Mouse (Mus musculus) CH12.LX (cell line): ENCODE results near the gene Cfap74.

Source experiments
- CTCF ChIP-seq, 2 experiments: IDR thresholded peaks in 1 of 2; conservative IDR thresholded peaks in 1 of 2; 2 replicates each; pipeline ENCODE4 v1.5.1; 2011 to 2012; ENCODE audit warnings: low read depth in 2 of 2, low read length in 2 of 2, improper control_type of control experiment in 1 of 2, inconsistent platforms in 1 of 2, mild to moderate bottlenecking in 1 of 2, moderate library complexity in 1 of 2
- GABPA ChIP-seq: IDR thresholded peaks from 2 replicates; pipeline ENCODE4 v1.6.1; 2012; ENCODE audit warnings: low read depth, low read length, improper control_type of control experiment, inconsistent platforms; ENCODE audit not compliant: insufficient replicate concordance
- HCFC1 ChIP-seq: IDR thresholded peaks from 2 replicates; pipeline ENCODE4 v1.6.1; 2012; ENCODE audit warnings: low read depth, mild to moderate bottlenecking, inconsistent platforms, low read length, improper control_type of control experiment
- KAT2A ChIP-seq: IDR thresholded peaks from 2 replicates; pipeline ENCODE4 v1.6.1; 2012; ENCODE audit warnings: low read length, improper control_type of control experiment, inconsistent platforms; ENCODE audit not compliant: insufficient replicate concordance
- MAFK ChIP-seq: IDR thresholded peaks from 2 replicates; pipeline ENCODE4 v1.6.1; 2011; ENCODE audit warnings: low read length, improper control_type of control experiment; ENCODE audit not compliant: insufficient replicate concordance
- MAX ChIP-seq: IDR thresholded peaks from 2 replicates; pipeline ENCODE4 v1.6.1; 2011; ENCODE audit warnings: low read length, improper control_type of control experiment
- RAD21 ChIP-seq: IDR thresholded peaks from 2 replicates; pipeline ENCODE4 v1.6.1; 2011; ENCODE audit warnings: low read depth, mild to moderate bottlenecking, low read length, improper control_type of control experiment, moderate library complexity
- TBP ChIP-seq: conservative IDR thresholded peaks from 2 replicates; pipeline ENCODE4 v1.6.1; 2011; ENCODE audit warnings: low read depth, low read length, improper control_type of control experiment
- TCF12 ChIP-seq: IDR thresholded peaks from 2 replicates; pipeline ENCODE4 v1.6.1; 2014; ENCODE audit warnings: low read depth, mild to moderate bottlenecking, inconsistent platforms, low read length, improper control_type of control experiment
- UBTF ChIP-seq: IDR thresholded peaks from 2 replicates; pipeline ENCODE4 v1.6.1; 2012; ENCODE audit warnings: low read depth, mild to moderate bottlenecking, inconsistent platforms, low read length, improper control_type of control experiment, moderate library complexity
- USF1 ChIP-seq: IDR thresholded peaks from 2 replicates; pipeline ENCODE4 v1.6.1; 2014; ENCODE audit warnings: low read depth, mild to moderate bottlenecking, inconsistent platforms, low read length, improper control_type of control experiment
- ZMIZ1 ChIP-seq: IDR thresholded peaks from 2 replicates; pipeline ENCODE4 v1.6.1; 2012; ENCODE audit warnings: low read depth, mild to moderate bottlenecking, inconsistent platforms, low read length, improper control_type of control experiment

GRCm38 (mm10) chr4:155366784-155367183 lies 42.2 kb upstream of the Cfap74 start:
- TF ChIP-seq MAX (no peak), RAD21 (no peak), KAT2A (no peak), USF1 (no peak), CTCF (conservative IDR thresholded peaks at IDR 0.05 in 1 of 2, IDR thresholded peaks at IDR 0.05 in 1 of 2; ENCODE audit: low read depth in 2 of 2, low read length in 2 of 2) (no peak), TBP (no peak), MAFK (no peak), TCF12 (no peak), HCFC1 (no peak), ZMIZ1 (no peak), GABPA (no peak), UBTF (no peak)
